Mouse (Mus musculus) liver, embryonic 13.5 days (tissue): ENCODE measurements at regions not wholly inside any gene's neighbourhood (a gene's known extent, or its start where the extent isn't known, plus 50 kb on each side); places are given as distances from the start of the nearest gene placed in this dataset.

Source experiments
- ATAC-seq: fragments of 200-750 bp; cut with Nextera tagmentation; 2 replicates; pipeline ENCODE4 v1.8.0; 2017; ENCODE audit warnings: low read depth, mild to moderate bottlenecking, moderate number of reproducible peaks, moderate library complexity
- DNase-seq: peaks from one replicate; pipeline ENCODE4 v3.0.0; 2022
- H3K27ac ChIP-seq: fragments of 300-500 bp; sonication (generic); 2 replicates; pipeline ENCODE4 v1.5.1; 2015; ENCODE audit warnings: moderate library complexity, mild to moderate bottlenecking, inconsistent platforms
- H3K27me3 ChIP-seq: fragments of 300-500 bp; sonication (generic); 2 replicates; pipeline ENCODE4 v1.6.1; 2015; ENCODE audit warnings: mild to moderate bottlenecking, inconsistent platforms
- H3K36me3 ChIP-seq: fragments of 300-500 bp; sonication (generic); 2 replicates; pipeline ENCODE4 v1.6.1; 2015; ENCODE audit warnings: mild to moderate bottlenecking, inconsistent platforms
- H3K4me1 ChIP-seq: fragments of 300-500 bp; sonication (generic); replicated peaks from 2 replicates; pipeline ENCODE4 v1.6.1; 2015; ENCODE audit warnings: inconsistent platforms
- H3K4me2 ChIP-seq: fragments of 300-500 bp; sonication (generic); 2 replicates; pipeline ENCODE4 v1.6.1; 2015; ENCODE audit warnings: inconsistent platforms, mild to moderate bottlenecking, moderate library complexity
- H3K4me3 ChIP-seq: fragments of 300-500 bp; sonication (generic); replicated peaks from 2 replicates; pipeline ENCODE4 v1.5.1; 2015; ENCODE audit warnings: mild to moderate bottlenecking, inconsistent platforms
- H3K9ac ChIP-seq: fragments of 300-500 bp; sonication (generic); 2 replicates; pipeline ENCODE4 v1.6.1; 2015; ENCODE audit warnings: mild to moderate bottlenecking, inconsistent platforms
- H3K9me3 ChIP-seq: fragments of 300-500 bp; sonication (generic); replicated peaks from 2 replicates; pipeline ENCODE4 v1.6.1; 2016; ENCODE audit warnings: inconsistent platforms
- WGBS: fragments of 180-500 bp; shearing (Covaris S2); methylation state at CpG from one replicate; pipeline ENCODE4 v1.1.7; 2015; ENCODE audit not compliant: insufficient replicate concordance; 5-methylcytosine and 5-hydroxymethylcytosine counted together

- Histone ChIP-seq H3K4me1 (no peaks in the 10 kb centered on the region), H3K27ac (no peak overlapping the region), H3K4me3 (no peak overlapping the region), H3K4me2 (no peak overlapping the region), H3K36me3 (no peaks in the 10 kb centered on the region), H3K9me3 (no peaks in the 10 kb centered on the region), H3K27me3 (no peaks in the 10 kb centered on the region), H3K9ac (no peak overlapping the region)
- WGBS: 45% methylated on average over 1 of the region's 1 CpGs
- DNase-seq: no peak
- no peak for ATAC-seq
Measured at GRCm38 (mm10) chr5:97330074-97330473, 62.1 kb downstream of the Naa11 start.

- H3K4me2 ChIP-seq: no peak overlapping the region
- DNase-seq (no peak), ATAC-seq (no peak)
- H3K4me3 ChIP-seq: no peak overlapping the region
- 67% methylated on average over 5 of the region's 5 CpGs for WGBS
- H3K9me3 ChIP-seq: no peaks in the 10 kb centered on the region
- H3K9ac ChIP-seq: no peak overlapping the region
- no peak overlapping the region for H3K27ac ChIP-seq
- no peaks in the 10 kb centered on the region for H3K27me3 ChIP-seq
- H3K36me3 ChIP-seq: no peaks in the 10 kb centered on the region
- no peaks in the 10 kb centered on the region for H3K4me1 ChIP-seq
Measured at GRCm38 (mm10) chr5:97325831-97326230, 66.3 kb downstream of the Naa11 start.

- H3K36me3 ChIP-seq: no peaks in the 10 kb centered on the region
- H3K4me1 ChIP-seq: no peaks in the 10 kb centered on the region
- DNase-seq (no peak), ATAC-seq (no peak)
- no peak overlapping the region for H3K4me3 ChIP-seq
- no peaks in the 10 kb centered on the region for H3K9me3 ChIP-seq
- no peak overlapping the region for H3K27ac ChIP-seq
- no peaks in the 10 kb centered on the region for H3K27me3 ChIP-seq
- H3K4me2 ChIP-seq: no peak overlapping the region
- 51% methylated on average over 3 of the region's 3 CpGs for WGBS
- H3K9ac ChIP-seq: no peak overlapping the region
Measured at GRCm38 (mm10) chr5:97323873-97324272, 68.3 kb downstream of the Naa11 start.

GRCm38 (mm10) chr5:97319816-97320487 is 72.2 kb downstream of the Naa11 start:
- no peak overlapping the region for H3K4me2 ChIP-seq
- DNase-seq: no peak
- no peaks in the 10 kb centered on the region for H3K4me1 ChIP-seq
- no peak overlapping the region for H3K4me3 ChIP-seq
- H3K27me3 ChIP-seq: no peaks in the 10 kb centered on the region
- H3K27ac ChIP-seq: no peak overlapping the region
- WGBS: 63% methylated on average over 2 of the region's 2 CpGs
- no peak overlapping the region for H3K9ac ChIP-seq
- no peaks in the 10 kb centered on the region for H3K9me3 ChIP-seq
- no peaks in the 10 kb centered on the region for H3K36me3 ChIP-seq
- no peak for ATAC-seq

GRCm38 (mm10) chr5:97306902-97307301 is 85.3 kb downstream of the Naa11 start:
- ATAC-seq (no peak), DNase-seq (no peak)
- no peak overlapping the region for H3K9ac ChIP-seq
- 65% methylated on average over 4 of the region's 4 CpGs for WGBS
- H3K27ac ChIP-seq: no peak overlapping the region
- no peaks in the 10 kb centered on the region for H3K27me3 ChIP-seq
- H3K9me3 ChIP-seq: no peaks in the 10 kb centered on the region
- no peaks in the 10 kb centered on the region for H3K4me1 ChIP-seq
- no peak overlapping the region for H3K4me2 ChIP-seq
- H3K4me3 ChIP-seq: no peak overlapping the region
- no peaks in the 10 kb centered on the region for H3K36me3 ChIP-seq

- Histone ChIP-seq H3K4me2 (no peak overlapping the region), H3K27ac (no peak overlapping the region), H3K4me3 (no peak overlapping the region), H3K4me1 (peaks cover 7% of the 10 kb centered on the region; the same call in 1 of the 2 replicates), H3K9ac (no peak overlapping the region), H3K27me3 (no peaks in the 10 kb centered on the region), H3K36me3 (no peaks in the 10 kb centered on the region), H3K9me3 (no peaks in the 10 kb centered on the region)
- DNase-seq (no peak), ATAC-seq (no peak)
- 60% methylated on average over 4 of the region's 4 CpGs for WGBS
Measured at GRCm38 (mm10) chr5:97304921-97305320, 87.3 kb downstream of the Naa11 start.

- Histone ChIP-seq H3K36me3 (no peaks in the 10 kb centered on the region), H3K27me3 (no peaks in the 10 kb centered on the region), H3K9me3 (no peaks in the 10 kb centered on the region), H3K9ac (no peak overlapping the region), H3K4me2 (no peak overlapping the region), H3K4me3 (no peak overlapping the region), H3K4me1 (peaks cover 7% of the 10 kb centered on the region; the same call in 1 of the 2 replicates), H3K27ac (no peak overlapping the region)
- no peak for DNase-seq
- ATAC-seq: no peak
- WGBS: 62% methylated on average over 4 of the region's 4 CpGs
Measured at GRCm38 (mm10) chr5:97301621-97302020, 90.6 kb downstream of the Naa11 start.

- H3K9me3 ChIP-seq: no peaks in the 10 kb centered on the region
- no peak for DNase-seq
- H3K27ac ChIP-seq: no peak overlapping the region
- peak; percentile 53; the same call in 1 of the 2 replicates for ATAC-seq
- H3K4me1 ChIP-seq: peaks cover 7% of the 10 kb centered on the region; the same call in 1 of the 2 replicates
- H3K36me3 ChIP-seq: no peaks in the 10 kb centered on the region
- no peak overlapping the region for H3K4me3 ChIP-seq
- no peaks in the 10 kb centered on the region for H3K27me3 ChIP-seq
- H3K4me2 ChIP-seq: no peak overlapping the region
- WGBS: 64% methylated on average over 5 of the region's 5 CpGs
- no peak overlapping the region for H3K9ac ChIP-seq
Measured at GRCm38 (mm10) chr5:97300861-97301260, 91.3 kb downstream of the Naa11 start.

- no peak overlapping the region for H3K27ac ChIP-seq
- DNase-seq: peak; percentile 9
- 40% methylated on average over 6 of the region's 6 CpGs for WGBS
- H3K9me3 ChIP-seq: no peaks in the 10 kb centered on the region
- no peaks in the 10 kb centered on the region for H3K27me3 ChIP-seq
- peak; percentile 91 for ATAC-seq
- H3K4me3 ChIP-seq: no peak overlapping the region
- H3K4me2 ChIP-seq: no peak overlapping the region
- no peak overlapping the region for H3K9ac ChIP-seq
- peaks cover 7% of the 10 kb centered on the region; the same call in 1 of the 2 replicates for H3K4me1 ChIP-seq
- no peaks in the 10 kb centered on the region for H3K36me3 ChIP-seq
Measured at GRCm38 (mm10) chr5:97300114-97300840, 91.9 kb downstream of the Naa11 start.

- no peak overlapping the region for H3K9ac ChIP-seq
- DNase-seq (no peak), ATAC-seq (no peak)
- peaks cover 7% of the 10 kb centered on the region; the same call in 1 of the 2 replicates for H3K4me1 ChIP-seq
- 71% methylated on average over 5 of the region's 5 CpGs for WGBS
- no peaks in the 10 kb centered on the region for H3K36me3 ChIP-seq
- H3K27me3 ChIP-seq: no peaks in the 10 kb centered on the region
- no peak overlapping the region for H3K27ac ChIP-seq
- no peaks in the 10 kb centered on the region for H3K9me3 ChIP-seq
- H3K4me3 ChIP-seq: no peak overlapping the region
- no peak overlapping the region for H3K4me2 ChIP-seq
Measured at GRCm38 (mm10) chr5:97299631-97300030, 92.5 kb downstream of the Naa11 start.

- H3K27ac ChIP-seq: no peak overlapping the region
- WGBS: 59% methylated on average over 3 of the region's 3 CpGs
- ATAC-seq: no peak
Measured at GRCm38 (mm10) chr5:97296213-97296612, 96.0 kb downstream of the Naa11 start.

More at GRCm38 (mm10) chr5:97296213-97296612, 96.0 kb downstream of the Naa11 start:
- DNase-seq: no peak
- Histone ChIP-seq H3K36me3 (no peaks in the 10 kb centered on the region), H3K4me3 (no peak overlapping the region), H3K27me3 (no peaks in the 10 kb centered on the region), H3K9me3 (no peaks in the 10 kb centered on the region), H3K4me2 (no peak overlapping the region), H3K4me1 (peaks cover 7% of the 10 kb centered on the region; the same call in 1 of the 2 replicates), H3K9ac (no peak overlapping the region)
